Mouse (Mus musculus) cerebellum, adult 2 months (tissue): Measurements from ENCODE around the gene Gm10799. TPM values are rescaled to one million over a fixed set of nuclear protein-coding genes. Genes with fewer than 3 reads are reported as not detected.
A peak's percentile ranks its signal among the peaks of the same experiment; 100 is the strongest.

Source experiments
- DNase-seq, 2 experiments: peaks; one replicate each; pipeline ENCODE4 v3.0.0; 2021
- H3K27ac ChIP-seq: fragments of 200-500 bp; 2 replicates; pipeline ENCODE4 v1.5.1; 2012; ENCODE audit warnings: low read length, control low read depth, inconsistent platforms; ENCODE audit not compliant: insufficient read depth
- H3K27me3 ChIP-seq: fragments of 200-500 bp; 2 replicates; pipeline ENCODE4 v1.6.1; 2012; ENCODE audit warnings: inconsistent platforms, mild to moderate bottlenecking, low read length, moderate library complexity; ENCODE audit not compliant: control insufficient read depth, insufficient read depth
- H3K4me1 ChIP-seq: fragments of 200-500 bp; 2 replicates; pipeline ENCODE4 v1.6.1; 2011; ENCODE audit warnings: low read length; ENCODE audit not compliant: control insufficient read depth, insufficient read depth
- H3K4me3 ChIP-seq: fragments of 200-500 bp; replicated peaks from 2 replicates; pipeline ENCODE3; 2011; ENCODE audit warnings: mild to moderate bottlenecking, low read depth, low read length, control low read depth; ENCODE audit not compliant: insufficient read depth
- CTCF ChIP-seq: fragments of 200-500 bp; IDR thresholded peaks from 2 replicates; pipeline ENCODE4 v1.5.1; 2011; ENCODE audit warnings: low read depth, mild to moderate bottlenecking, control low read depth, low read length, moderate library complexity, borderline replicate concordance; ENCODE audit not compliant: insufficient read depth
- POLR2A ChIP-seq: fragments of 200-500 bp; IDR thresholded peaks from 2 replicates; pipeline ENCODE4 v1.6.1; 2011; ENCODE audit warnings: low read length, control low read depth, borderline replicate concordance; ENCODE audit not compliant: insufficient read depth
- WGBS: fragments of 180-500 bp; shearing (Covaris S2); methylation state at CpG from one replicate; pipeline ENCODE4 v1.1.7; 2018; 5-methylcytosine and 5-hydroxymethylcytosine counted together
- polyA plus RNA-seq: library from polyadenylated mRNA; depleted of rRNA; stranded (reverse); fragments of >200 nt; gene quantifications from 2 replicates; pipeline ENCODE4 v1.2.3, GENCODE M21; 2012

Gene Gm10799
- polyA plus RNA-seq, 1 experiment = not detected

GRCm38 (mm10) chr2:104036316-104036715, 32.0 kb downstream of the Gm10799 start:
- TF ChIP-seq POLR2A = no peak
- TF ChIP-seq CTCF = no peak
- H3K4me1 ChIP-seq = no peaks in the 10 kb centered on the region; the same call in 1 of the 2 replicates
- H3K27ac ChIP-seq = no peak overlapping the region
- H3K4me3 ChIP-seq = no peak overlapping the region
- DNase-seq = no peak
- no peaks in the 10 kb centered on the region for H3K27me3 ChIP-seq
- 63% methylated on average over 3 of the region's 3 CpGs for WGBS

DNA sequence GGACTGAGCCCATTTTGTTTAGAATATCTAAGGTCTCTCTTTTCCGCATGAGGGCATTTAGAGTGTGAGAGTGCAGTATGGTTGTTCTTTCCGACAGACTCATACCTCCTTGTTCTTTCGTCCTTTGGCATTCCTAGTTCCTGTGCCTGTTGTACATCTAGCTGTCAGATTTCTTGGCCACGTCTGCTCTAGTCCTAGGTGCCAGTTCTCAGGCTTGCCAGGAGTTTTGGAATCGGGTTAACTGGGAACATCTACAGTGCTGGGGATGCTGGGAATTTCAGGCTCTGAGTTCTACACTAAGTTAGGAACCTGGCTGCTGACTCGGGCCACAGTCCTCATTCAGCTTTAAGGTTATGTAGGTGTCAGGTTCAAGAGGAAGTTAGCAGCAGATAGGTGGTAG, 32.8 kb downstream of the Gm10799 start:
- no peak for TF ChIP-seq POLR2A
- 27% methylated on average over 6 of the region's 6 CpGs for WGBS
- Histone ChIP-seq H3K27ac (no peak overlapping the region), H3K27me3 (no peaks in the 10 kb centered on the region), H3K4me1 (no peaks in the 10 kb centered on the region; the same call in 1 of the 2 replicates), H3K4me3 (no peak overlapping the region)
- peak in 1 of 2 experiments; percentile 38 for DNase-seq

GRCm38 (mm10) chr2:104034832-104035472, 33.4 kb downstream of the Gm10799 start:
- no peak overlapping the region for H3K4me3 ChIP-seq
- 32% methylated on average over 3 of the region's 3 CpGs for WGBS
- no peaks in the 10 kb centered on the region for H3K27me3 ChIP-seq
- DNase-seq = peak; percentile 65 to 67
- H3K4me1 ChIP-seq = peaks cover 2% of the 10 kb centered on the region; the same call in 1 of the 2 replicates
- H3K27ac ChIP-seq = no peak overlapping the region
- TF ChIP-seq CTCF (peak; percentile 86), POLR2A (no peak)

- Histone ChIP-seq H3K4me1 (peaks cover 9% of the 10 kb centered on the region; the same call in 1 of the 2 replicates), H3K27ac (no peak overlapping the region), H3K4me3 (no peak overlapping the region), H3K27me3 (no peaks in the 10 kb centered on the region)
- no peak for TF ChIP-seq CTCF
- TF ChIP-seq POLR2A = no peak
- 90% methylated on average over 3 of the region's 3 CpGs for WGBS
- no peak for DNase-seq
Observed at GRCm38 (mm10) chr2:104032056-104032455, 36.3 kb downstream of the Gm10799 start.

DNA sequence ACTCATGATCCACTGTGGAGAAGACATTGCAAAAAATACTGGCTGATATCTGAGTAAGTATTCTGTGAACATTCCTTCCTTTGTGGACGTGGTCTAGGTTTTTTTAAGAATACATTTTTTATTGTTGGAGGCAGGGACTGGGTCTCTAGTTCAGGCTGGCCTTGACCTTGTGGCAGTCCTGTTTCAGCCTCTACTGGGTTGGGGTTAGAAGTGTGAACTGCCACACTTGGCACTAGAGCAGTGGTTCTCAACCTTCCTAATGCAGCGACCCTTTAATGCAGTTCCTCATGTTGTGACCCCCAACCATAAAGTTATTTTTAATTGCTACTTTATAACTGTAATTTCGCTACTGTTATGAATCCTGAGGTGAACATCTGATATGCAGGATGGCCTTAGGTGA, 38.0 kb downstream of the Gm10799 start:
- 86% methylated on average over 3 of the region's 3 CpGs for WGBS
- Histone ChIP-seq H3K4me1 (peaks cover 9% of the 10 kb centered on the region; the same call in 1 of the 2 replicates), H3K27me3 (no peaks in the 10 kb centered on the region), H3K27ac (no peak overlapping the region), H3K4me3 (no peak overlapping the region)
- TF ChIP-seq POLR2A (no peak), CTCF (no peak)
- DNase-seq = no peak

- no peak for DNase-seq
- Histone ChIP-seq H3K27ac (no peak overlapping the region), H3K4me1 (peaks cover 9% of the 10 kb centered on the region; the same call in 1 of the 2 replicates), H3K4me3 (peak overlapping the region; percentile 87), H3K27me3 (no peaks in the 10 kb centered on the region)
- 16% methylated on average over 2 of the region's 2 CpGs for WGBS
- no peak for TF ChIP-seq CTCF
- no peak for TF ChIP-seq POLR2A
Observed at GRCm38 (mm10) chr2:104029074-104029473, 39.3 kb downstream of the Gm10799 start.

DNA sequence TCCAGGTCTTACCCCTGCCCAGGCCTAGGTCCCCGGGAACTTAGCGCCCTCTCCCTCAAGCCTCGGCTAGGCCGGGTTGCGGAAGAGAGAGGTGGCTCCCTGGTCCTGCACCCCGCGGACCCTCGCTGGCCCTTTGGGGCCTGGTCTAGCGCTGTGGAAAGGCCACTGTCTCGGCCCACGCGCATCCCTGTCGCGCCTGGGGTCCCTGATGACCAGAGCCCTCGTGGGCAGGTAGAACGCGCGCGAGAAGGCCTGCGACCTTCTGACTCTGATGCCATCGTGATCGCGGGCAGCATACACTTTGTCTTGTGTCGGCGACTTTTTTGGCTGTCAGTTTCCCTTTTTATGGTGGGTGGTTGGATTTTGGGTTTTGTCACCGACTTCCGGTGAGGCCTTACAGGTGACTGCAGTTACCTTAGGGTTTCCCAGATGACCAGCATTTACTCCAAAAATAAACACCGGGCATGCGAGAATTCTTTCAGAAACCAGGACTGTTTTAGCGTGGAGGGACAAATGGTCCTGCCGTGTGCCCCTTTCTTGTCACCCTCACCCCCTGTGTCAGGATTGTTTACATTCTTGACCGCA, 40.1 kb downstream of the Gm10799 start, which contains the start of gene 4931422A03Rik:
TSS of gene 4931422A03Rik (minus strand) at position 223 of the 585 bp plus-strand sequence.
- WGBS = under 1% methylated on average over 32 of the region's 32 CpGs
- H3K27ac ChIP-seq = peak within 1 kb of the TSS; percentile 91
- DNase-seq = peak in 1 of 2 experiments; percentile 50

More for the DNA sequence above, 40.1 kb downstream of the Gm10799 start, which contains the start of gene 4931422A03Rik:
- Histone ChIP-seq H3K27me3 (no peaks in the 10 kb centered on the region), H3K4me1 (peaks cover 9% of the 10 kb centered on the region; the same call in 1 of the 2 replicates), H3K4me3 (peak within 1 kb of the TSS; percentile 93)
- TF ChIP-seq POLR2A (no peak), CTCF (no peak)
